Mouse (Mus musculus) frontal cortex, adult 2 months (tissue): ENCODE measurements around the gene Slc41a1. TPM values are rescaled to one million over a fixed set of nuclear protein-coding genes. Genes with fewer than 3 reads are reported as not detected.

Experiments used
- DNase-seq, 2 experiments: peaks; one replicate each; pipeline ENCODE4 v3.0.0; 2022; ENCODE audit warnings: low spot score in 1 of 2; ENCODE audit errors: extremely low spot score in 1 of 2
- polyA plus RNA-seq: library from polyadenylated mRNA; depleted of rRNA; stranded (reverse); fragments of >200 nt; gene quantifications from 2 replicates; pipeline ENCODE4 v1.2.3, GENCODE M21; 2012

Gene Slc41a1
- polyA plus RNA-seq, 1 experiment, result 37.3 TPM

DNA sequence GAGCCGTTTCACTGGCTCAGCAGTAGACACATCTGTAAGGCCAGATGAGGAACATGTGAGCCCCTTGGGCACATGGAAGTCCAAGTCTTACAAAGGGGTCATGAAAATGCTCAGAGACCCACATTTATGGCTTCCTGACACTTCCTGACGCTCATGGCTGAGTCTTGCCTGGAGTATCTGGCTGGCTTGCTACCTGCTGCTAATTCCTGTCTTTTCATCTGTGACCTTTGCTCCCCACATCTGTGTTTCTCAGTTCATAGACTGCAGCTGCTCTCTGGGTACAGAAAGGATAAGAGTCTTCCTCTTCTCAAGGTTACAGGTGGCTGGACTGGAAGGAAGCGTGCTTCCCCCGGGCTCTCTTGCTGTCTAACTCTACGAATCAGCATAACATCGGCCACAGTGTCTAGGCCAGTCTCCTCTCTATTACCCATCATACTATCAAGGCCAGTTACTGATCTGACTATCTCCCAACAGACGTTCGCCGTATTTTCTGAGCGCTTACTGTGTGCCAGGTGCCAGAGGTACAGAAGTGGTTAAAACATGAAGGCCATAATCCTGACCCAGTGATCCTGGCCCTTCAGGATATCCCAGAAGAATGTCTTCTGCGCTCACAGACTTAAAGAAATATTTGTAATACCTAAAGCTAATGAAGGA is 2.6 kb upstream of the Slc41a1 start:
- DNase-seq, result no peak

DNA sequence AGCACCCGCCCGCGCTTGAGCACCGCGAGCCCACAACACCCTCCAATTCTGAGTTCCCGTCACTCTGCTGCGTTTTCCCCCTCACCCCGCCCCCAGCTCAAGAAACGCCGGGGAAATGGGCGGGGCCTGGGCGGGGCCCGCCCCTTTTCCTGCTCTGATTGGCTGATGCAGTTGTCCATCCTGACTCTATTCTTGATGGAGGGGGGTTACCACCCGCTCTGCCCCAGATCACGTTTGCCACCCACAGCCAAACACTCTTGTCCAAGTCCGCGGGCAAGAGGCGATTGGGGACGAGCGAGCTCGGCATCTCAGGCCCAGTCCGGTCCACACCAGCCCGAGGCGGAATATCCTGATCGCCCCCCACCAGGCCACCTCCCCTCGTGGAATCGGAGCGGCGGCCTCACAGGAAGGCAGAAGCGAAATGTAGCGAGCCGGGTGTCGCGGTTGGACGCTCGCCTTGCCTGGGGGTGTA is 530 bp downstream of the Slc41a1 start:
- peak; percentile 87 to 94 for DNase-seq

DNA sequence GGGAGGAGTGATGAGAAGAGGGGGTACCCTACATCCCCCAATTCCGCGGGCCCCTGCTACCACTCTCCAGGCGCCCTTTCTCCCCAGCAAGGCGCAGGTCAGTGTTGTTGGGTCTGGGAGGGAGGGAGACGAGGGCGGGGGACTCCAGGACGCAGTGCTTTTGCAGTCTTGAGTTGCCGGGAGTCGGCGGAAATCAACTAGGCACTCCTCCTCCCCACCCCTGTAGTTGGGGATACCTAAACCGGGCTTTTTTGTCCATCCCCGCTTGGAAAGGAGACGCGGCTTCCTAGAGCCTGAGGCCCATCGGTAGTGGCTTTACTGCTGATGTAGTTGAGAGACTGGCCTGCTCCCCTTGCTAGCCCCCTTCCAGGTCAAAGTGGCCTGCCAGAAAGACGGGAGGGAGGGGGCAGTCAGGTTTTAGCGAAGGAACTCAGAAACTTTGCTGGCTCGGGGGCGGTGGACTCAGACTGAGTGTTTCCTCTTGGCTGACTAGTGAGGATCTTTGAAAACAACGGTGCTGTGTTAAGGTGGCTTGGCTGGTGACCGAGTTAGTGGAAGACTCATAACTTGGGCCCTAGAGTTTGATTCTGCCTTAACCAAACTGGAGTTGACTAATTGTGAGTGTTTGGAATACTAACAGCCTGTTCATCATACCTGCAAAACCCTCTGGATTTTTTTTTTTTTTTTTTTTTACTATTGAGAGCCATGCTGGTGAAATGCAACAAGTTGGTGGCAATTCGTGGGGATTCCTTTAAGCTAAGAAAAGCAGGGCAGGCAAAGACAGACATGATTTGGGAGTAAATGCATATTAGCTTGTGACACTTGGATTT is 1.2 kb downstream of the Slc41a1 start:
- no peak for DNase-seq

DNA sequence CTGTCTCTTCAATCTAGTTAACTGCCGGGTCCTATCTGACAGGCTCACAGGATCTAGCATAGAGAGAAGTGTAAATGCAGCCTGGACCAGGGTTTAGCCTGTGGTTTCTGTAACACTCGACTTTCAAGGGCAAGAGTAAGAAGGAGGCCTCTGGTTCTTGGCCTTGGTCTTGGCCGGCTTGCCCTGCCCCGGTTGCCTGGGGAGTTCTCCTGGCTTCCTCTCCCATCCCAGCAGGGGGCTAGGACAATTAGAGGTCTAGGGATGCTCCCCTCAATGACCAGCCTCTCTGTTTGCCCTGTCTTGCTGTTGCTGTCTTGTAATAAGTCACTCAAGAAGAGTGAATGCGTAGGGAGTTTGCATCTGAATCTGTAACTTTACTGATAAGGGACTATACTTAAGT is 2.0 kb downstream of the Slc41a1 start:
- no peak for DNase-seq

DNA sequence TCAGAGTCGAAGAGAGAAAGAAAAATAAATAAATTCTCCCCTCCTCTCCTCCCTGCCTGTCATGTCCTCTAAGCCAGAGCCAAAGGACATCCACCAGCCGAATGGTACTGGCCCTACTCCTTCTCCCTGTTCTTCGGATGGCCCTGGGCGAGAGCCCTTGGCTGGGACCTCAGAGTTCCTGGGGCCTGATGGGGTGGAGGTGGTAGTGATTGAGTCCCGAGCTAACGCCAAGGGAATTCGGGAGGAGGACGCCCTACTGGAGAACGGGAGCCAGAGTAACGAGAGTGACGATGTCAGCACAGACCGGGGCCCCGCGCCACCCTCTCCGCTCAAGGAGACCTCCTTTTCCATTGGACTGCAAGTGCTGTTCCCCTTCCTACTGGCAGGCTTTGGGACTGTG is 3.3 kb downstream of the Slc41a1 start:
- no peak for DNase-seq

DNA sequence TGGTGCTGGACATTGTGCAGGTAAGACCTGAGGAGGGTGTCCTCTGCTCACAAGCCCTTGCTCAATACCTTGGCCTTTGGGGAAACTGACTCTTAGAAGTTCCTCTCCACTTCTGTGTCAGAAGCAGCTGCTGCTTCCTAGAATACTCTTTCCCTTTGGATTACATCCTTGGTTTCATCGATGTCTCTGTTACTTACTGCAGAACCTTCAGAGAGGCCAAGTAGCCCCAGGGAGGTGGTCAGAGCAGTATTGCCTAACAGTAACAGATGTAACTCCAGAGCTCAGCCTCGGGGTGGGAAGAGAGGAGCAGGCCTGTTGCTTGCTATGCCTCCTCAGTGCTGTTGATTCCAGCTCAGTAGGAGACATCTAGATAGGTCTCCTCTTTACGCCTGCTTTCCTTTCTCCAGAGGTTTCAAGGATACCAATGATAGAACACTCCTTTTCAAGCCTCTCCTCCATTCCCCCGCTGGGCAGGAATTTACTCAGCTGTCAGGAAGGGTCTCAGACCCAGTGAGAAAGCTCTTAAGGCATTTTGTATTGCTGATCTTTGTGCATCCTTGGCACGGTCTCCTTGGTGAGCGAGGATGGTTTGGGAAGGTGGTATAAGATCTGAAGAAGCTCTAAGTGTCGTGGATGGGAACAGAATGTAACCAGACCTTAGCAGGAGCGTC is 3.8 kb downstream of the Slc41a1 start:
- no peak for DNase-seq

DNA sequence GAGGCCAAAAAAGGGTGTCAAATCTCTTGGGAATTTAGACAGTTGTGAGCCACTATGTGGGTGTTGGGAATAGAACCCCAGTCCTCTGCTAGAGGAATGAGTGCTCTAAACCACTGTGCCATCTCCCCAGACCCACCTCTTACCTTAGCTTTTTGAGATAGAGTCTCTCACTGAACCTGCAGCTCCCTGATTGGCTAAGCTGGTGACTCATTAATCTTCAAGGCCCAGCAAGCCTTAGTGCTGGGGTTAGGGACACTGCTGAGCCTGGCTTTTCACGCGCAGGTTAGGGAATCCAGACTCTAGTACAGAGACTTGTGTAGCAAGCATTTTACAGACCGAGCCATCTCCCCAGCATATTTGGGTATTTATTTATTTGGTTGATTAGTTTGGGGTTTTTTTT is 9.7 kb downstream of the Slc41a1 start:
- no peak for DNase-seq

DNA sequence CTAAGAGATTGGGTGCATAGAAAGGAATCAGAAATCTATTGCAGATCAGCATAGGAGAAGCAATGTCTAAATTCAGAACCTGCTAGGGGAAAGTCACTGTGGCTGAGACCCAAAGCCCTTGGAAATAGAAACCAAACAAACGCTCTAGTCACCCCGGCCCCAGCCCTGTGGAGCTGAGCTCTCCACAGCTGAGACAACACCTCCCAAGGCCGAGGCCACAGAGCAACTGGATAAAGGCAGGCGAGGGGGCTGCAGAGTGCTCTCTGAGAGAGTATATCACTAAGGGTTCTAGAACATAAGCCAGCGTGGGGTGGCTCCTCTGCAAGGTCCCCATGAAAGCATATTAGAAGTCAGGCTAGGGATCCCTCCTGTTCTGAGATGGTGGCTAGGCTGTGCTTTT is 11.2 kb downstream of the Slc41a1 start:
- DNase-seq, result no peak

DNA sequence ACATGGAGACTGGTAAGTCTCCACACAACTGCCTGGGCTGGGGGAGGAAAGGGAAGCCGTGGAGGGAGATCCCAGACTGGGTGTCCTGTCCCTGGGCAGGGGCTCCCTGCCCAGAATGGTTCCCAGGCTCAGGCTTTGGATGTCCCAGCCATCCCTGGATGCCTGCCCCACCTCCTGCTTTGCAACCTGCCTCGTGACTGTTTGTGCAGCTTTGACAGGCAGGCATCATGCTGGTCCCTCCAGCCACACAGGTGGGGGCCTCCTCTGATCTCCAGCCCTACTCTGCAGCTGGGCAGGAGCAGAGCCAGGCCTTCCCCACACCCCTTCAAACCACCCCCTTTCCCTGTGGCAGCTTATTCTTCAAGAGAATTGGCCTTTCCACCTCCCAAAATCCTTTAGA is 12.0 kb downstream of the Slc41a1 start:
- DNase-seq, result no peak

DNA sequence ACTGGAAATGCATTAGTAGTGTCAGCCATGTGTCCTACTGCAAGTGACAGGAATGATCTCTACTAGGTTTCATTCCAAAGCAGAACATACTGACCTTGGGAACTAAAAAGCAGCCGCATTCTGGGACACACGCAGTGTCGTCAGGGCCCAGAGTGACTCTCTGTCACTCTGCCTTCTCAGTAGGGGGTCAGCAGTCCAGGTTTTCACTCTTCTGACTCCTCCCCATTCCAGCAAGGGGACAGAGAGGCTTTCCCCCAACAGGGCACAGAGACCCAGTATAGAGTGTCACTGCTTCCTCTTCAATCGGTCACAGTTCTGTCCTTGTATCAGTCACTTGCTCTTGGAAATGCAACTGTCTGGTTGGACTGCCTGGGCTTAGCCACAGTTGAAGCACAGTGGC is 14.9 kb downstream of the Slc41a1 start:
- no peak for DNase-seq

DNA sequence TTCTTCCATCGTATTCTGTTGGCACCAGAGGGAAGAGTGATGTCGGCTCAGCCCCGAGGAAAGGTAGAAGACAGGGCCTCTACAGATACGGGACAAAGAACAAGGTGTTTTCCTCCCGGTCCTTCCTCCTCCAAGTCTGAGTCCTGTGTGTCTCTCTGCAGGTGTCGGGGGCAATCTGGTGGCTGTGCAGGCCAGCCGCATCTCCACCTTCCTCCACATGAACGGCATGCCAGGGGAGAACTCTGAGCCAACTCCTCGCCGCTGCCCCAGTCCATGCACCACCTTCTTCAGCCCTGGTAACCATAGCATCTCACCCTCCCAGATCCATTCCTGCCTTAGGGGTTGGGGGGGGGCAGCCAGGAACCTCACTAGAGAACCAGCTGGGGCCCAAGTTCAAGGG is 16.5 kb downstream of the Slc41a1 start:
- no peak for DNase-seq

DNA sequence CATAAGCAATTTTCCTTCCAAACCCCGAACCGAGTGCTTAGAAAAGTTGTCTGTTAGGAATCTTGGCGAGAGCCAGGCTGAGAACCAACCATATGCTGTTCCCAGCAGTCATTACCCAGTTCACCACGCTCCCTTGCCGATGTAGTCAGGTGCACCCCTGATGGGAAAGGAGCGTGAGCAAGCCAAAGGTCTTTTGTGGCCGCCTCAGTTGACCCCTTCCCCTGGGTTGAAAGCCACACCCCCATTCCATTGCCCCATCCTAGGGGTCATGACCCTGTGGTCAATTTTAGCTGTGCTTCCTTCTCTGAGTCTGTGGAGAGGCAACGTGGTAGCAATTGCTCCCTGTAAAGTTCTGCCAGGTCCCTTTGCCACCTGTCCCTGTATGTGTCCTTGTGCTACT is 17.6 kb downstream of the Slc41a1 start:
- DNase-seq, result no peak

DNA sequence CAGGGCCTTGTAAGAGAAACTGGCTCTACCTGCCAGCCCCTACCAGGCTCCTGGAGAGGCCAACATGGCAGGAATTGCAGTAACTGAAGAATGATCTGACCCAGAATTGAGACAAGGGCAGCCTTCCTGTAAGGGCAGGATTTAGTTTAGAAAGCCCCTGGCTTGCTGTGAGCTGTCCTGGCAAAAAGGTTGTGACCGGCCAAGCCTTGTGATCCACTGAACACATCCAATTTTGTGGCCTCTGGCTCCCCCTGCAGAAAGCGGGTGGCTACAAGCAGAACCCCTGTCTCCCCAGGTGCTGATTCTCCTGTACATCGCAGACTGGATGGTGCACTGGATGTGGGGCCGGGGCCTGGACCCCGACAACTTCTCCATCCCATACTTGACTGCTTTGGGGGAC is 19.0 kb downstream of the Slc41a1 start:
- DNase-seq, result peak in 1 of 2 experiments; percentile 74

DNA sequence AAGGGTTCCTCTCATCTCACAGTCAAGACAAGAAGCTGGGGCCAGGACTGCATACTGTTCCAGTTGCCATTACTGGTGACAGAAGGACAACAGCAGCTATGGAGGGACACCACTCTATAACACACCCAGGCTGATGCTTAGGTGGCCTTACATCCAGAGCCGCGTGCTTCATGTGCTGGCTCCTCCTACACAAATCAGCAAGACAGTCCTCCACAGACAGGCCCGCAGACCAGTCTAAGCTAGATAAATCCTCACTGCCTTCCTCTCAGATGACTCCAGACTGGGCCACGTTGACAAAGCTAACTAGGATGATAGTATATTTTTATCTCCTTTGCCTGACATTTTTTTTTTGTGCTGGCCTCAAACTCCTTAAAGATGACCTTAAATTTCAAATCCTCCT is 34.5 kb downstream of the Slc41a1 start:
- no peak for DNase-seq

DNA sequence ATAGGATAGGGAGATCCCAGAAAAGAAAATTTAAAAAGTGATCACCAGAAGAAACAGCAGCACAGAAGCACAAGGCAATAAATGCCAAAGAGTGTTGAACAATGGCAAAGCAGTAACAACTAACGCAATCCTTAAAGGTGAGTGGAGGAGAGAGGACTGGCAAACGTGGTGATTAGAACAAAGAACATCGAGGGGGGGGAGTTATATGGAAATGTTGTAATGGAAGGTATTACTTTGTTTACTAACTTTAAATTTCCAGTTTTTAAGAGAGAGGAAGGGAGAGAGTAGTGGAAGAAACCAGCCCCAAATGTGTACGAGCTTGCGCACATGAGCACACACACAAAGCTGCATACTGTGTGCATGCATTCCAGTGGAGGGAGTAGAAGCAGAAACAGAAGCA is 38.3 kb downstream of the Slc41a1 start:
- DNase-seq, result no peak

DNA sequence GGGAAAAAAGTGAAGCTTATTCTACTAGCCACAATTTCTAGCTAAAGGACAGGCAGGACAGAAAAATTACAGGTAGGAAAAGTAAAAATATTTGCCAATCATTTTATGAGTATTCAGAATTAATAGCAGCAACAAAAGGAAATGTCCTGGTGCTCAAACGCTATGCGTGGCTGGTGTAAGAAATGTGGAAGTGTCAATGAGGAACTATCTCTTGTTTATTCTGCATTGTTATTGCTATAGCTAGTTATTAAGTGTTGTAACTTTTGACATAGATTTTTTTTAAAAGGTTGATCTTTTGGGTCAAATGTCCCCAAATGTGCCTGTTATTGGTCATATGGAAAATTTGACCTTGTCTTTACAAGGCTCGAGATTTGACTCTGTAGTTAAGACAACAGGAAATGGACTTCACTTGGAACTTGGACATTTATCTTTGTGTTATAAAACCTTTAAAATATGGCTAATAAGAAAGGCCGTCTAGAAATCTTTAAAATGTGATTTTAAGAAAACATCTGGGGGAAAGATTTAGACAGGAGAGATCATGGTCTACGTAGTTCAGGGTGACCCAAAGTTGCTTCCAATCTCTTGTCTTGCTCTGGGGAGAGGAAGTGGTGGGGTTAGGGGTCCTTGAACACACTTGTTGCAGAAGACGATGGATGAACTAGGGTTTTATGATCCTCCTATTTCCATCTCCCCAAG is 39.2 kb downstream of the Slc41a1 start:
- DNase-seq, result no peak

DNA sequence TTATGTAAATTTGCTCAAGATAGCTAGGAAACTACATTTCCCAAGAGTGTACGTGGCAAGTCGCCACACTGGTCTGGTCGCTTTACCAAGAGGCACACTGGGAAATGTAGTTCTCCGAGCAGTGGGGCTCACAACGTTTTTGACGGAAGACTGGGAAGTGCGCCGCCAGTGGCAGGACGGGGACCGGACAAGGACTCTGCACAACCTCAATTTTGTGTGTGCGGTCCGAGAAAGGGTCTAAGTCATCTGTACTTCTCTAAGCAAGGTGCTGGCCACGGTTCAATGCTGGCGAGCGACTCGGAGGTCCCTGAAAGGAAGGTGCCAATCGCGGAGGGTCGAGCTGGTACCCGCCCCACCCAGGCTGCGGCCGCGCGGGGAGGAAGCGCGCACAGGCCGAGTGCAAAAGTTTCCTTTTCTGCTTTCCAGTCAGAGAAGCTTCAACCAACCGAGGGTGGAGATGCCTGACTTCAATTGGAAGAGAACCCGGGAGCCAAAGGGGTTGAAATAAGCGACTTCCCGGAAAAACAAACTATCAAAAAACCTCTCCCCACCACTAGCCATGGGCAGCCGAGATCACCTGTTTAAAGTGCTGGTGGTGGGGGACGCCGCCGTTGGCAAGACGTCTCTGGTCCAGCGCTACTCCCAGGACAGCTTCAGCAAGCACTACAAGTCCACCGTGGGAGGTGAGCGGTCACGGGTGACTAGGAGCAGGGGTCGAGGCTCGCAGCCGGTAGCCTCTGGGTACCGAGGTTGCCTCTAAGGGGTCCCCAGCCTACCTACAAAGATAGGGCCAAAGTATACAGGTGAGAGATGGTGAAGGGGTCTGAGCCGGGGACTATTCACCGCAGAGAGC is 40.0 kb downstream of the Slc41a1 start, which contains the start of gene Rab29:
Gene Rab29 (plus strand): TSS at position 132 of the 853 bp plus-strand sequence.
- peak; percentile 88 to 95 for DNase-seq

DNA sequence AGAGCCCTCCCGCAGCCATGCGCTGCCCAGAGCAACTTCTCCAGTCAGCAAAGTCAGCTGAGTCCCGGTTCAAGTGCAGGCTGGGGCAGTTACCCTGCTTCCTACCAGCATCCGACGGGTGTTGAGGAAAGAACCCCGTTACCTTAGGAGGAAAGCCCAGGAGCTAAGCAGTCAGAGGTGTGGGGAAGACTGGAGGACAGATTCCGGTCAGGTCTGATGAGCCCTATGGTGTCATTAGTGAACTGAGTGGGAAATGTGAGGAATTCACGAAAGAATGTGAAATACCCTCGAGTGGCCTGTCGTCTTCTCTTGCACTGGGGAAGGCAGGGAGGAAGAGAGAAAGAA is 40.6 kb downstream of the Slc41a1 start:
- DNase-seq, result no peak

DNA sequence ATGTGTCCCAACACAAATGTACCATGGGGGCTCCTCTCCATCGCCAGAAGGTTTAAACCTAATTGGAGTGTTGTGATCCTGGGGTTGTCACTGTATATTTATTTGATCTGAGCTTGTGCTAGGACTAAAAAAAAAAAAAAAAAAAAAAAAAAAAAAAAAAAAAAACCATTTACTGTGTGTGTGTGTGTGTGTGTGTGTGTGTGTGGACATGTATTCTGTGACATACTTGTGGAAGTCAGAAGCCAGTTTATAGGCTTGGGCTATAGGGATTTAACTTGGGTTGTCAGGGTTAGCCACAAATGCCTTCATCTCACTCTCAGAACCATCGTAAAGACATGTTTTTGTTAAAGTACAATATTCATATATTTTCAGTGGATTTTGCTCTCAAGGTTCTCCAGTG is 42.3 kb downstream of the Slc41a1 start:
- no peak for DNase-seq

DNA sequence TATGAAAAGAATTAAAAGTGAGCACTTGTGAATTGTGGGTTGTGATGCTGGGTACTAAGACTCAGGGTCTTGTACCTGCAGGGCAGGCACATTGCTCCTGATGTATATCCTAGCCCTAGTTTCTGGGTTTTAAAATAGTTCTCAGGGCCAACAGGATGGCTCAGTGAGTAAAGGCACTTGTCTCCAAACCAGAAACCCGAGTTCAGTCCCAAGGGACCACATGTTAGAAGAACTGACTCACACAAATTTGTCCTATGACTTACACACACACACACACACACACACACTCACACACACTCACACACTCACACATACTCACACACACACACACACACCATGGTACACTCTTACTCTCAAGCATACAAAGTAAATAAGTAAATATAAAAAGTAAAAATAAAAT is 45.6 kb downstream of the Slc41a1 start:
- no peak for DNase-seq
